Mouse (Mus musculus): ENCODE data around the gene Car3.

- TF ChIP-seq CTCF (IDR thresholded peaks at IDR 0.05; ENCODE audit: low read depth), result no peak
- no peak for TF ChIP-seq EP300 (IDR thresholded peaks at IDR 0.05; ENCODE audit: low read depth)
These were observed 21.5 kb downstream of the Car3 start for GRCm38 (mm10) chr3:14884826-14885225.

All from liver, postnatal 0 days (tissue).